Mouse (Mus musculus): ENCODE measurements around the gene Tubg2. TPM values are rescaled to one million over a fixed set of nuclear protein-coding genes. Genes with fewer than 3 reads are reported as not detected.
"Not testable (repeated sequence)": the region's sequence is repeated elsewhere in the genome, so short reads cannot be mapped to it uniquely, and the experiment has no call there.

The Tubg2 gene
- polyA plus RNA-seq, 1 experiment from 2014 or later = 3.5 TPM

GRCm38 (mm10) chr11:101120545-101121188 lies 35.0 kb upstream of the Tubg2 start:
- in situ Hi-C loops (cut with MboI; ENCODE audit: low pct_unique_long_range_greater_than_20kb) = no loop called here
- TF ChIP-seq CTCF (IDR thresholded peaks at IDR 0.05) = no peak
- ChIA-PET POLR2A (interaction anchor here (0.6 kb wide), 1 partner anchor 147 kb away, joined by 3 read pairs; no protein-coding TSS in a partner anchor), CTCF (interaction anchor here (1.6 to 2.6 kb wide), 3 partner anchors 15 to 55 kb away, joined by 4 to 5 read pairs (median 5); partner anchors contain the start of gene Ccr10)
- ATAC-seq = peak; percentile 4
- DNase-seq (ENCODE audit: low read depth, low spot score) = no peak
- H3K27me3 ChIP-seq = no peaks in the 10 kb centered on the region

GRCm38 (mm10) chr11:101124494-101124893 lies 31.2 kb upstream of the Tubg2 start:
- DNase-seq (ENCODE audit: low read depth, low spot score); ATAC-seq; in situ Hi-C loops (cut with MboI; ENCODE audit: low pct_unique_long_range_greater_than_20kb); H3K27me3 ChIP-seq; CTCF ChIA-PET; POLR2A ChIA-PET: not testable (repeated sequence)

- POLR2A ChIA-PET; DNase-seq (ENCODE audit: low read depth, low spot score); in situ Hi-C loops (cut with MboI; ENCODE audit: low pct_unique_long_range_greater_than_20kb); ATAC-seq; CTCF ChIA-PET; H3K27me3 ChIP-seq: not testable (repeated sequence)
Observed at GRCm38 (mm10) chr11:101125008-101125407, 30.7 kb upstream of the Tubg2 start.

- ChIA-PET POLR2A (interaction anchor here (0.8 kb wide), 1 partner anchor 31 kb away, joined by 4 read pairs; no protein-coding TSS in a partner anchor), CTCF (interaction anchor here (0.9 kb wide), 1 partner anchor 49 kb away, joined by 4 read pairs; no protein-coding TSS in a partner anchor)
- DNase-seq (ENCODE audit: low read depth, low spot score) = no peak
- in situ Hi-C loops (cut with MboI; ENCODE audit: low pct_unique_long_range_greater_than_20kb) = no loop called here
- no peak for ATAC-seq
- no peak for TF ChIP-seq CTCF (IDR thresholded peaks at IDR 0.05)
- H3K27me3 ChIP-seq = no peaks in the 10 kb centered on the region
Observed at GRCm38 (mm10) chr11:101127075-101127474, 28.6 kb upstream of the Tubg2 start.

- no peaks in the 10 kb centered on the region for H3K27me3 ChIP-seq
- in situ Hi-C loops (cut with MboI; ENCODE audit: low pct_unique_long_range_greater_than_20kb) = no loop called here
- no peak for DNase-seq (ENCODE audit: low read depth, low spot score)
- ChIA-PET POLR2A (interaction anchor here (0.6 to 1.0 kb wide), 3 partner anchors 9 to 150 kb away, joined by 3 to 5 read pairs (median 3); no protein-coding TSS in a partner anchor), CTCF (interaction anchor here (1.3 kb wide), 1 partner anchor 48 kb away, joined by 3 read pairs; no protein-coding TSS in a partner anchor)
- no peak for TF ChIP-seq CTCF (IDR thresholded peaks at IDR 0.05)
- ATAC-seq = peak; percentile 39
Observed at GRCm38 (mm10) chr11:101128996-101129577, 26.6 kb upstream of the Tubg2 start.

- CTCF ChIA-PET = interaction anchor here (1.5 kb wide), 1 partner anchor 8 kb away, joined by 3 read pairs; no protein-coding TSS in a partner anchor
- H3K27me3 ChIP-seq = no peaks in the 10 kb centered on the region
- POLR2A ChIA-PET = interaction anchor here (1.0 to 1.9 kb wide), 2 partner anchors 11 to 51 kb away, joined by 3 to 5 read pairs; partner anchors contain the start of genes Retreg3 and Tubg1
- in situ Hi-C loops (cut with MboI; ENCODE audit: low pct_unique_long_range_greater_than_20kb) = no loop called here
- DNase-seq (ENCODE audit: low read depth, low spot score) = no peak
- no peak for TF ChIP-seq CTCF (IDR thresholded peaks at IDR 0.05)
- peak; percentile 12 for ATAC-seq
Observed at GRCm38 (mm10) chr11:101130056-101130756, 25.5 kb upstream of the Tubg2 start.

GRCm38 (mm10) chr11:101131187-101131586 lies 24.5 kb upstream of the Tubg2 start:
- CTCF ChIA-PET = interaction anchor here (1.3 to 1.5 kb wide), 2 partner anchors 8 to 41 kb away, joined by 3 read pairs; no protein-coding TSS in a partner anchor
- POLR2A ChIA-PET = interaction anchor here (1.9 kb wide), 1 partner anchor 12 kb away, joined by 5 read pairs; the partner anchor contains the start of genes Retreg3 and Tubg1
- DNase-seq (ENCODE audit: low read depth, low spot score) = no peak
- in situ Hi-C loops (cut with MboI; ENCODE audit: low pct_unique_long_range_greater_than_20kb) = no loop called here
- TF ChIP-seq CTCF (IDR thresholded peaks at IDR 0.05) = no peak
- no peak for ATAC-seq
- H3K27me3 ChIP-seq = no peaks in the 10 kb centered on the region

- ChIA-PET CTCF (interaction anchor here (0.9 to 1.3 kb wide), 2 partner anchors 21 to 41 kb away, joined by 3 read pairs; no protein-coding TSS in a partner anchor), POLR2A (interaction anchor here (1.9 kb wide), 1 partner anchor 12 kb away, joined by 5 read pairs; the partner anchor contains the start of genes Retreg3 and Tubg1)
- H3K27me3 ChIP-seq = no peaks in the 10 kb centered on the region
- peak; percentile 61 for TF ChIP-seq CTCF (IDR thresholded peaks at IDR 0.05)
- ATAC-seq = no peak
- no peak for DNase-seq (ENCODE audit: low read depth, low spot score)
- in situ Hi-C loops (cut with MboI; ENCODE audit: low pct_unique_long_range_greater_than_20kb) = no loop called here
Observed at GRCm38 (mm10) chr11:101131701-101132100, 24.0 kb upstream of the Tubg2 start.

GRCm38 (mm10) chr11:101133037-101133436 lies 22.7 kb upstream of the Tubg2 start:
- ChIA-PET POLR2A (no interaction called here), CTCF (no interaction called here)
- TF ChIP-seq CTCF (IDR thresholded peaks at IDR 0.05) = no peak
- in situ Hi-C loops (cut with MboI; ENCODE audit: low pct_unique_long_range_greater_than_20kb) = no loop called here
- ATAC-seq (no peak), DNase-seq (ENCODE audit: low read depth, low spot score) (no peak)
- H3K27me3 ChIP-seq = no peaks in the 10 kb centered on the region

- no peaks in the 10 kb centered on the region for H3K27me3 ChIP-seq
- ChIA-PET CTCF (no interaction called here), POLR2A (interaction anchor here (1.4 kb wide), 1 partner anchor 35 kb away, joined by 4 read pairs; no protein-coding TSS in a partner anchor)
- in situ Hi-C loops (cut with MboI; ENCODE audit: low pct_unique_long_range_greater_than_20kb) = no loop called here
- ATAC-seq (no peak), DNase-seq (ENCODE audit: low read depth, low spot score) (no peak)
- no peak for TF ChIP-seq CTCF (IDR thresholded peaks at IDR 0.05)
Observed at GRCm38 (mm10) chr11:101134217-101134865, 21.4 kb upstream of the Tubg2 start.
